Comparison of ENCODE assay signal across 8 mouse cellular contexts in genomic region chrX:101772035-101772434, GRCm38 (mm10). TPM values are rescaled to one million over a fixed set of nuclear protein-coding genes. Genes with fewer than 3 reads are reported as not detected.
A peak's percentile ranks its signal among the peaks of the same experiment; 100 is the strongest.
DNase-seq lines count a peak whose midpoint lies in the region; ATAC-seq and TF ChIP-seq lines count a peak whose summit lies in the region.

No protein-coding gene starts in this region.

- no peaks in the 10 kb centered on the region for H3K9me3 ChIP-seq in intestine, embryonic 14.5 days (ENCODE audit: control insufficient read depth, low read length)
- no peaks in the 10 kb centered on the region for H3K9me3 ChIP-seq in intestine, embryonic 15.5 days
- no peaks in the 10 kb centered on the region for H3K9me3 ChIP-seq in heart, postnatal 0 days (replicated peaks; ENCODE audit: control insufficient read depth, low read length)

- H3K36me3 ChIP-seq in intestine, embryonic 14.5 days (ENCODE audit: control insufficient read depth, insufficient read depth, low read length) = no peaks in the 10 kb centered on the region
- no peaks in the 10 kb centered on the region for H3K36me3 ChIP-seq in intestine, embryonic 15.5 days
- H3K36me3 ChIP-seq in heart, postnatal 0 days (replicated peaks; ENCODE audit: control insufficient read depth, insufficient read depth, low read length) = no peaks in the 10 kb centered on the region

- TF ChIP-seq EP300 in heart, postnatal 0 days (IDR thresholded peaks at IDR 0.05; ENCODE audit: low read depth) = no peak

- H3K27me3 ChIP-seq in intestine, embryonic 14.5 days (replicated peaks; ENCODE audit: control insufficient read depth, insufficient read depth, low read length) = no peaks in the 10 kb centered on the region
- H3K27me3 ChIP-seq in intestine, embryonic 15.5 days (replicated peaks) = no peaks in the 10 kb centered on the region; the same call in 1 of the 2 replicates
- no peaks in the 10 kb centered on the region for H3K27me3 ChIP-seq in heart, postnatal 0 days (ENCODE audit: control insufficient read depth, insufficient read depth, low read length)

- 36% methylated on average over 5 of the region's 5 CpGs for WGBS in intestine, embryonic 14.5 days
- WGBS in intestine, embryonic 15.5 days = 50% methylated on average over 5 of the region's 5 CpGs
- WGBS in heart, postnatal 0 days = 27% methylated on average over 5 of the region's 5 CpGs

- no peak overlapping the region for H3K4me2 ChIP-seq in intestine, embryonic 14.5 days (ENCODE audit: low read length)
- no peak overlapping the region for H3K4me2 ChIP-seq in intestine, embryonic 15.5 days (replicated peaks)
- no peak overlapping the region for H3K4me2 ChIP-seq in heart, postnatal 0 days (ENCODE audit: low read depth, low read length)

- no peak overlapping the region for H3K27ac ChIP-seq in intestine, embryonic 14.5 days (ENCODE audit: low read depth)
- no peak overlapping the region for H3K27ac ChIP-seq in intestine, embryonic 15.5 days
- no peak overlapping the region for H3K27ac ChIP-seq in heart, postnatal 0 days (ENCODE audit: low read depth)

- intact Hi-C loops in left cerebral cortex, postnatal 25 days (cut with DNase I) = loop anchor here (1.0 to 5.0 kb wide), 2 partner anchors 50 to 100 kb away; no protein-coding TSS in a partner anchor

- no peak overlapping the region for H3K9ac ChIP-seq in intestine, embryonic 14.5 days (ENCODE audit: low read length)
- no peak overlapping the region for H3K9ac ChIP-seq in intestine, embryonic 15.5 days
- no peak overlapping the region for H3K9ac ChIP-seq in heart, postnatal 0 days (replicated peaks; ENCODE audit: low read depth, low read length)

- peak; percentile 63 for DNase-seq in intestine, embryonic 14.5 days (ENCODE audit: low spot score)
- DNase-seq in ES-CJ7 (ENCODE audit: low read depth, low spot score) = peak; percentile 57
- peak; percentile 9 for DNase-seq in c-Kit-negative CD71-positive TER-119-positive erythroid progenitor cells, embryonic 14.5 days (ENCODE audit: low read depth, low spot score)
- peak; percentile 25 for DNase-seq in heart, postnatal 0 days (ENCODE audit: low spot score)
- peak; percentile 35 to 63 for DNase-seq in left cerebral cortex, postnatal 25 days (ENCODE audit: low spot score in 2 of 2)
- peak; percentile 68 for DNase-seq in retina, postnatal 1 day

- no peaks in the 10 kb centered on the region for H3K4me1 ChIP-seq in intestine, embryonic 14.5 days (replicated peaks; ENCODE audit: control insufficient read depth, insufficient read depth, low read length)
- H3K4me1 ChIP-seq in intestine, embryonic 15.5 days (replicated peaks) = no peaks in the 10 kb centered on the region
- no peaks in the 10 kb centered on the region for H3K4me1 ChIP-seq in heart, postnatal 0 days (ENCODE audit: control insufficient read depth, insufficient read depth)

- ATAC-seq in intestine, embryonic 14.5 days (replicated peaks; ENCODE audit: low FRiP score, low TSS enrichment, low read depth) = no peak
- no peak for ATAC-seq in intestine, embryonic 15.5 days
- ATAC-seq in heart, postnatal 0 days (ENCODE audit: insufficient read depth, low read depth) = no peak
- no peak; the same call in 1 of the 2 replicates for ATAC-seq in megakaryocyte-erythroid progenitor cell, adult 5-6 weeks (replicated peaks; ENCODE audit: low FRiP score, low TSS enrichment, poor library complexity, severe bottlenecking)

- no peak overlapping the region for H3K4me3 ChIP-seq in intestine, embryonic 14.5 days (ENCODE audit: low read depth, low read length)
- H3K4me3 ChIP-seq in intestine, embryonic 15.5 days (replicated peaks) = no peak overlapping the region
- no peak overlapping the region for H3K4me3 ChIP-seq in heart, postnatal 0 days (ENCODE audit: low read depth, low read length)

- TF ChIP-seq CTCF in heart, postnatal 0 days (IDR thresholded peaks at IDR 0.05; ENCODE audit: low read depth) = peak; percentile 78

RNA-seq across cellular contexts. Expression of gene Gm4779, which starts 22.2 kb away (rescaled TPM):
- 0.20 TPM in 1 of 2 replicates, not detected in the other for polyA plus RNA-seq in intestine, embryonic 14.5 days (2014; fragmentation: Nextera tagmentation; extraction: Ambion mirVana)
- polyA plus RNA-seq in intestine, embryonic 15.5 days (2015; fragmentation: Nextera tagmentation; extraction: Ambion mirVana) = 0.19 and 0.23 TPM in 2 replicates
- total RNA-seq in heart, postnatal 0 days (2014; rRNA removed; ENCODE audit: low replicate concordance) = not detected in 2 replicates
- polyA plus RNA-seq in heart, postnatal 0 days (2015; fragmentation: Nextera tagmentation; extraction: Ambion mirVana) = 0.27 and 0.41 TPM in 2 replicates
- under 1 TPM; 0.21 to 0.44 TPM for total RNA-seq in left cerebral cortex, postnatal 25 days (2021)
- not detected in 2 replicates for total RNA-seq in megakaryocyte-erythroid progenitor cell, adult 5-6 weeks (2014; fragmentation: Nextera tagmentation)
- total RNA-seq in megakaryocyte-erythroid progenitor cell, adult 5-6 weeks (2017) = 1.8 TPM in 1 of 2 replicates, not detected in the other

RNA-seq across cellular contexts. Expression of gene 8030474K03Rik, which starts 22.4 kb away (rescaled TPM):
- 0.30 TPM in 1 of 2 replicates, not detected in the other for polyA plus RNA-seq in intestine, embryonic 14.5 days (2014; fragmentation: Nextera tagmentation; extraction: Ambion mirVana)
- polyA plus RNA-seq in intestine, embryonic 15.5 days (2015; fragmentation: Nextera tagmentation; extraction: Ambion mirVana) = 0.08 TPM in 1 of 2 replicates, not detected in the other
- total RNA-seq in heart, postnatal 0 days (2014; rRNA removed; ENCODE audit: low replicate concordance) = not detected in 2 replicates
- 0.12 and 0.19 TPM in 2 replicates for polyA plus RNA-seq in heart, postnatal 0 days (2015; fragmentation: Nextera tagmentation; extraction: Ambion mirVana)
- not detected for total RNA-seq in left cerebral cortex, postnatal 25 days (2021)
- not detected in 2 replicates for total RNA-seq in megakaryocyte-erythroid progenitor cell, adult 5-6 weeks (2014; fragmentation: Nextera tagmentation)
- 0.46 TPM in 1 of 2 replicates, not detected in the other for total RNA-seq in megakaryocyte-erythroid progenitor cell, adult 5-6 weeks (2017)

RNA-seq across cellular contexts. Expression of gene Cxcr3, which starts 38.0 kb away (rescaled TPM):
- 0.43 and 0.50 TPM in 2 replicates for polyA plus RNA-seq in intestine, embryonic 14.5 days (2014; fragmentation: Nextera tagmentation; extraction: Ambion mirVana)
- polyA plus RNA-seq in intestine, embryonic 15.5 days (2015; fragmentation: Nextera tagmentation; extraction: Ambion mirVana) = 0.49 and 0.63 TPM in 2 replicates
- total RNA-seq in heart, postnatal 0 days (2014; rRNA removed; ENCODE audit: low replicate concordance) = 0.15 TPM in 1 of 2 replicates, not detected in the other
- polyA plus RNA-seq in heart, postnatal 0 days (2015; fragmentation: Nextera tagmentation; extraction: Ambion mirVana) = 0.11 and 0.16 TPM in 2 replicates
- not detected for total RNA-seq in left cerebral cortex, postnatal 25 days (2021)
- not detected in 2 replicates for total RNA-seq in megakaryocyte-erythroid progenitor cell, adult 5-6 weeks (2014; fragmentation: Nextera tagmentation)
- total RNA-seq in megakaryocyte-erythroid progenitor cell, adult 5-6 weeks (2017) = 0.42 and 2.9 TPM in 2 replicates

Comparison
In these comparisons a context has a peak if more than half of its experiments do, and no peak if none do; other contexts are left out.
1. DNase-seq: peak in every context shown above with its lines; median percentile 68 in retina, postnatal 1 day; 63 in intestine, embryonic 14.5 days; 57 in ES-CJ7; 49 in left cerebral cortex, postnatal 25 days; 25 in heart, postnatal 0 days; 9 in c-Kit-negative CD71-positive TER-119-positive erythroid progenitor cells, embryonic 14.5 days.